27 mouse cellular contexts compared by ENCODE assay signal in genomic region chr17:24746986-24747385, GRCm38 (mm10). TPM values are rescaled to one million over a fixed set of nuclear protein-coding genes. Genes with fewer than 3 reads are reported as not detected.
DNase-seq lines count a peak whose midpoint lies in the region; ATAC-seq lines count a peak whose summit lies in the region.
"Had no signal": no experiment of that assay in that cellular context is flagged by ENCODE, and none has a peak within 500 bp of the region (broad histone marks: within the 10 kb centered on the region; RNA-seq: fewer than 3 reads in every experiment).

No protein-coding gene starts in this region.

- no peak for DNase-seq in embryonic facial prominence, embryonic 11.5 days (ENCODE audit: low spot score)
- no peak for DNase-seq in embryonic facial prominence, embryonic 10.5 days (ENCODE audit: low spot score)
- peak; percentile 38 for DNase-seq in kidney, postnatal 14 days
- DNase-seq in kidney, postnatal 36 days = no peak
- peak; percentile 46 for DNase-seq in NIH3T3 (ENCODE audit: low read depth)
- DNase-seq in limb, embryonic 10.5 days (ENCODE audit: low spot score) = no peak
- no peak for DNase-seq in adipocyte (ENCODE audit: low spot score)
- DNase-seq: adrenal gland, adult 8-10 months; cerebellum, adult 9-10 months; gastrocnemius, postnatal 10 days; heart, adult 11 months; heart, postnatal 14 days; layer of hippocampus, postnatal 36 days; lung, adult 2 months; lung, postnatal 4 days; right cerebral cortex, postnatal 14 days; spleen, adult 18-20 months; thymus, adult 2 months had no signal

- H3K9ac ChIP-seq in embryonic facial prominence, embryonic 11.5 days (replicated peaks; ENCODE audit: low read length) = no peak overlapping the region
- H3K9ac ChIP-seq: heart, embryonic 12.5 days; hindbrain, embryonic 12.5 days; liver, embryonic 12.5 days; neural tube, embryonic 15.5 days had no signal

- H3K9me3 ChIP-seq in embryonic facial prominence, embryonic 11.5 days (replicated peaks; ENCODE audit: control insufficient read depth, low read length) = no peaks in the 10 kb centered on the region
- H3K9me3 ChIP-seq in embryonic facial prominence, embryonic 10.5 days = no peaks in the 10 kb centered on the region
- H3K9me3 ChIP-seq in limb, embryonic 10.5 days (replicated peaks) = no peaks in the 10 kb centered on the region
- H3K9me3 ChIP-seq: G1E; heart, embryonic 12.5 days; hindbrain, embryonic 12.5 days; liver, embryonic 12.5 days; neural tube, embryonic 15.5 days had no signal

- no peak overlapping the region for H3K4me2 ChIP-seq in embryonic facial prominence, embryonic 11.5 days (ENCODE audit: low read depth, low read length)
- H3K4me2 ChIP-seq: heart, embryonic 12.5 days; hindbrain, embryonic 12.5 days; liver, embryonic 12.5 days; neural tube, embryonic 15.5 days had no signal

- H3K4me1 ChIP-seq in embryonic facial prominence, embryonic 11.5 days (ENCODE audit: control insufficient read depth, insufficient read depth, low read length) = peaks cover 2% of the 10 kb centered on the region; the same call in 1 of the 2 replicates
- H3K4me1 ChIP-seq in embryonic facial prominence, embryonic 10.5 days = peaks cover 16% of the 10 kb centered on the region
- H3K4me1 ChIP-seq in limb, embryonic 10.5 days = peaks cover 25% of the 10 kb centered on the region
- H3K4me1 ChIP-seq: hindbrain, embryonic 12.5 days; liver, embryonic 12.5 days; neural tube, embryonic 15.5 days had no signal

- 39% methylated on average over 4 of the region's 4 CpGs for WGBS in embryonic facial prominence, embryonic 11.5 days
- WGBS in embryonic facial prominence, embryonic 10.5 days = 44% methylated on average over 4 of the region's 4 CpGs
- 38% methylated on average over 4 of the region's 4 CpGs for WGBS in limb, embryonic 10.5 days

- 0 out of 2 replicates have a peak, but pooled peaks have one; percentile 27 for ATAC-seq in embryonic facial prominence, embryonic 11.5 days (replicated peaks; ENCODE audit: insufficient number of reproducible peaks, low FRiP score, low TSS enrichment, low read depth)
- no peak for ATAC-seq in monocyte, adult 5-6 weeks (replicated peaks; ENCODE audit: insufficient number of reproducible peaks, low FRiP score, low TSS enrichment, poor library complexity, severe bottlenecking)
- ATAC-seq: CD4-positive, CD25-positive, alpha-beta regulatory T cell, adult 4 months; forebrain, embryonic 14.5 days; liver, embryonic 12.5 days had no signal

- no peak overlapping the region for H3K4me3 ChIP-seq in embryonic facial prominence, embryonic 11.5 days (ENCODE audit: low read depth, low read length)
- H3K4me3 ChIP-seq in embryonic facial prominence, embryonic 10.5 days = no peak overlapping the region
- no peak overlapping the region for H3K4me3 ChIP-seq in limb, embryonic 10.5 days
- H3K4me3 ChIP-seq: heart, embryonic 12.5 days; hindbrain, embryonic 12.5 days; liver, embryonic 12.5 days; neural tube, embryonic 15.5 days had no signal

- no peaks in the 10 kb centered on the region for H3K36me3 ChIP-seq in embryonic facial prominence, embryonic 11.5 days (replicated peaks; ENCODE audit: control insufficient read depth, insufficient read depth, low read depth, low read length)
- H3K36me3 ChIP-seq in embryonic facial prominence, embryonic 10.5 days (replicated peaks) = peaks cover 2% of the 10 kb centered on the region; the same call in 1 of the 2 replicates
- H3K36me3 ChIP-seq in limb, embryonic 10.5 days = peaks cover 8% of the 10 kb centered on the region; the same call in 1 of the 2 replicates
- H3K36me3 ChIP-seq: heart, embryonic 12.5 days; hindbrain, embryonic 12.5 days; neural tube, embryonic 15.5 days had no signal

- no peak overlapping the region; the same call in 1 of the 2 replicates for H3K27ac ChIP-seq in embryonic facial prominence, embryonic 11.5 days (replicated peaks; ENCODE audit: low read depth, low read length)
- no peak overlapping the region; the same call in 1 of the 2 replicates for H3K27ac ChIP-seq in embryonic facial prominence, embryonic 10.5 days (replicated peaks)
- peak overlapping the region; percentile 12 for H3K27ac ChIP-seq in limb, embryonic 10.5 days
- H3K27ac ChIP-seq: hindbrain, embryonic 12.5 days; liver, embryonic 12.5 days; neural tube, embryonic 15.5 days had no signal

- peaks cover 17% of the 10 kb centered on the region for H3K27me3 ChIP-seq in embryonic facial prominence, embryonic 11.5 days (ENCODE audit: control insufficient read depth, insufficient read depth, low read length)
- peaks cover 53% of the 10 kb centered on the region for H3K27me3 ChIP-seq in embryonic facial prominence, embryonic 10.5 days (replicated peaks; ENCODE audit: low read depth, poor library complexity, severe bottlenecking)
- peaks cover 29% of the 10 kb centered on the region for H3K27me3 ChIP-seq in limb, embryonic 10.5 days (ENCODE audit: low read depth, poor library complexity, severe bottlenecking)

RNA-seq across cellular contexts. Expression of gene Hs3st6, which starts 5.8 kb away (rescaled TPM):
- 4.3 and 4.7 TPM in 2 replicates for polyA plus RNA-seq in embryonic facial prominence, embryonic 11.5 days (2014; fragmentation: Nextera tagmentation; extraction: Ambion mirVana)
- polyA plus RNA-seq in embryonic facial prominence, embryonic 10.5 days (2016; fragmentation: Nextera tagmentation; extraction: Ambion mirVana) = 1.3 and 2.3 TPM in 2 replicates
- 3.2 and 4.2 TPM in 2 replicates for polyA plus RNA-seq in limb, embryonic 10.5 days (2016; fragmentation: Nextera tagmentation; extraction: Ambion mirVana)
- total RNA-seq in monocyte, adult 5-6 weeks (2017) = not detected in 3 replicates
- total RNA-seq: G1E; layer of hippocampus, postnatal 36 days had no signal
- polyA plus RNA-seq: CD4-positive, CD25-positive, alpha-beta regulatory T cell, adult 4 months; G1E; heart, embryonic 12.5 days; liver, embryonic 12.5 days had no signal

RNA-seq across cellular contexts. Expression of gene Msrb1, which starts 10.5 kb away (rescaled TPM):
- 23.6 and 24.3 TPM in 2 replicates for polyA plus RNA-seq in embryonic facial prominence, embryonic 11.5 days (2014; fragmentation: Nextera tagmentation; extraction: Ambion mirVana)
- 21.6 and 24.6 TPM in 2 replicates for polyA plus RNA-seq in embryonic facial prominence, embryonic 10.5 days (2016; fragmentation: Nextera tagmentation; extraction: Ambion mirVana)
- 19.9 and 23.6 TPM in 2 replicates for polyA plus RNA-seq in limb, embryonic 10.5 days (2016; fragmentation: Nextera tagmentation; extraction: Ambion mirVana)
- total RNA-seq in monocyte, adult 5-6 weeks (2017) = 248 to 361 TPM (median 344 TPM) in 3 replicates

RNA-seq across cellular contexts. Expression of gene Rpl3l, which starts 19.4 kb away (rescaled TPM):
- polyA plus RNA-seq in embryonic facial prominence, embryonic 11.5 days (2014; fragmentation: Nextera tagmentation; extraction: Ambion mirVana) = not detected in 2 replicates
- not detected in 2 replicates for polyA plus RNA-seq in embryonic facial prominence, embryonic 10.5 days (2016; fragmentation: Nextera tagmentation; extraction: Ambion mirVana)
- 0.15 TPM in 1 of 2 replicates, not detected in the other for polyA plus RNA-seq in limb, embryonic 10.5 days (2016; fragmentation: Nextera tagmentation; extraction: Ambion mirVana)
- total RNA-seq in monocyte, adult 5-6 weeks (2017) = 4.7 to 14.6 TPM (median 10.2 TPM) in 3 replicates
- total RNA-seq: G1E had no signal
- polyA plus RNA-seq: CD4-positive, CD25-positive, alpha-beta regulatory T cell, adult 4 months; forebrain, embryonic 14.5 days; G1E; hindbrain, embryonic 12.5 days; intestine, embryonic 14.5 days; liver, embryonic 12.5 days had no signal

RNA-seq across cellular contexts. Expression of gene Ndufb10, which starts 22.7 kb away (rescaled TPM):
- 191 and 217 TPM in 2 replicates for polyA plus RNA-seq in embryonic facial prominence, embryonic 11.5 days (2014; fragmentation: Nextera tagmentation; extraction: Ambion mirVana)
- 193 and 199 TPM in 2 replicates for polyA plus RNA-seq in embryonic facial prominence, embryonic 10.5 days (2016; fragmentation: Nextera tagmentation; extraction: Ambion mirVana)
- polyA plus RNA-seq in limb, embryonic 10.5 days (2016; fragmentation: Nextera tagmentation; extraction: Ambion mirVana) = 202 and 204 TPM in 2 replicates
- 144 to 243 TPM (median 228 TPM) in 3 replicates for total RNA-seq in monocyte, adult 5-6 weeks (2017)

RNA-seq across cellular contexts. Expression of gene Rps2, which starts 29.1 kb away (rescaled TPM):
- polyA plus RNA-seq in embryonic facial prominence, embryonic 11.5 days (2014; fragmentation: Nextera tagmentation; extraction: Ambion mirVana) = 1,371 and 1,480 TPM in 2 replicates
- 1,693 and 1,819 TPM in 2 replicates for polyA plus RNA-seq in embryonic facial prominence, embryonic 10.5 days (2016; fragmentation: Nextera tagmentation; extraction: Ambion mirVana)
- polyA plus RNA-seq in limb, embryonic 10.5 days (2016; fragmentation: Nextera tagmentation; extraction: Ambion mirVana) = 1,693 and 2,093 TPM in 2 replicates
- 428 to 669 TPM (median 533 TPM) in 3 replicates for total RNA-seq in monocyte, adult 5-6 weeks (2017)

Comparison
In these comparisons a context has a peak if more than half of its experiments do, and no peak if none do; other contexts are left out.
1. DNase-seq: peak in kidney, postnatal 14 days (single experiment) and NIH3T3 (single experiment); none in embryonic facial prominence, embryonic 11.5 days (single experiment), embryonic facial prominence, embryonic 10.5 days (single experiment), kidney, postnatal 36 days (0 of 2), limb, embryonic 10.5 days (single experiment) and adipocyte (single experiment).